Mouse (Mus musculus): ENCODE measurements around the gene 4931428L18Rik. TPM values are rescaled to one million over a fixed set of nuclear protein-coding genes. Genes with fewer than 3 reads are reported as not detected.

The 4931428L18Rik gene
- polyA plus RNA-seq, 1 experiment from 2014 or later = not detected

GRCm38 (mm10) chr1:31072523-31073370, 149.7 kb downstream of the 4931428L18Rik start:
- ATAC-seq (ENCODE audit: low read depth) = peak; percentile 98
- Histone ChIP-seq H3K4me1 (ENCODE audit: control insufficient read depth, low read depth, low read length) (no peaks in the 10 kb centered on the region), H3K4me3 (ENCODE audit: low read depth, low read length) (no peak overlapping the region), H3K36me3 (ENCODE audit: control insufficient read depth, insufficient read depth) (no peaks in the 10 kb centered on the region), H3K27ac (ENCODE audit: low read length) (peak overlapping the region; percentile 51), H3K9me3 (replicated peaks; ENCODE audit: control insufficient read depth, low read length) (no peaks in the 10 kb centered on the region), H3K27me3 (ENCODE audit: control insufficient read depth, insufficient read depth, low read depth, low read length) (no peaks in the 10 kb centered on the region), H3K9ac (ENCODE audit: low read depth, low read length) (no peak overlapping the region), H3K4me2 (ENCODE audit: low read depth, low read length) (no peak overlapping the region)
- WGBS (ENCODE audit: insufficient replicate concordance) = 48% methylated on average over 6 of the region's 6 CpGs

- 70% methylated on average over 2 of the region's 2 CpGs for WGBS (ENCODE audit: insufficient replicate concordance)
- H3K4me1 ChIP-seq (ENCODE audit: control insufficient read depth, low read depth, low read length) = no peaks in the 10 kb centered on the region
Measured at GRCm38 (mm10) chr1:31071209-31071608, 151.3 kb downstream of the 4931428L18Rik start.

GRCm38 (mm10) chr1:31064817-31065740, 157.4 kb downstream of the 4931428L18Rik start:
- no peaks in the 10 kb centered on the region for H3K9me3 ChIP-seq (replicated peaks; ENCODE audit: control insufficient read depth, low read length)
- H3K36me3 ChIP-seq (ENCODE audit: control insufficient read depth, insufficient read depth) = no peaks in the 10 kb centered on the region
- no peak overlapping the region for H3K27ac ChIP-seq (ENCODE audit: low read length)
- no peak overlapping the region for H3K9ac ChIP-seq (ENCODE audit: low read depth, low read length)
- 68% methylated on average over 12 of the region's 12 CpGs for WGBS (ENCODE audit: insufficient replicate concordance)
- H3K4me2 ChIP-seq (ENCODE audit: low read depth, low read length) = no peak overlapping the region
- no peak for ATAC-seq (ENCODE audit: low read depth)
- H3K4me1 ChIP-seq (ENCODE audit: control insufficient read depth, low read depth, low read length) = no peaks in the 10 kb centered on the region
- H3K4me3 ChIP-seq (ENCODE audit: low read depth, low read length) = no peak overlapping the region
- H3K27me3 ChIP-seq (ENCODE audit: control insufficient read depth, insufficient read depth, low read depth, low read length) = no peaks in the 10 kb centered on the region

More at GRCm38 (mm10) chr1:31071209-31071608, 151.3 kb downstream of the 4931428L18Rik start:
- Histone ChIP-seq H3K4me3 (ENCODE audit: low read depth, low read length) (no peak overlapping the region), H3K9ac (ENCODE audit: low read depth, low read length) (no peak overlapping the region), H3K27me3 (ENCODE audit: control insufficient read depth, insufficient read depth, low read depth, low read length) (no peaks in the 10 kb centered on the region), H3K27ac (ENCODE audit: low read length) (no peak overlapping the region), H3K36me3 (ENCODE audit: control insufficient read depth, insufficient read depth) (no peaks in the 10 kb centered on the region), H3K9me3 (replicated peaks; ENCODE audit: control insufficient read depth, low read length) (no peaks in the 10 kb centered on the region), H3K4me2 (ENCODE audit: low read depth, low read length) (no peak overlapping the region)
- ATAC-seq (ENCODE audit: low read depth) = no peak

GRCm38 (mm10) chr1:31059806-31060205, 162.7 kb downstream of the 4931428L18Rik start:
- Histone ChIP-seq H3K27ac (ENCODE audit: low read length) (no peak overlapping the region), H3K9ac (ENCODE audit: low read depth, low read length) (no peak overlapping the region), H3K4me1 (ENCODE audit: control insufficient read depth, low read depth, low read length) (no peaks in the 10 kb centered on the region), H3K4me2 (ENCODE audit: low read depth, low read length) (no peak overlapping the region), H3K9me3 (replicated peaks; ENCODE audit: control insufficient read depth, low read length) (no peaks in the 10 kb centered on the region), H3K4me3 (ENCODE audit: low read depth, low read length) (no peak overlapping the region), H3K36me3 (ENCODE audit: control insufficient read depth, insufficient read depth) (no peaks in the 10 kb centered on the region), H3K27me3 (ENCODE audit: control insufficient read depth, insufficient read depth, low read depth, low read length) (no peaks in the 10 kb centered on the region)
- WGBS (ENCODE audit: insufficient replicate concordance) = 42% methylated on average over 4 of the region's 4 CpGs
- ATAC-seq (ENCODE audit: low read depth) = no peak

GRCm38 (mm10) chr1:31058861-31059351, 163.6 kb downstream of the 4931428L18Rik start:
- H3K36me3 ChIP-seq (ENCODE audit: control insufficient read depth, insufficient read depth) = no peaks in the 10 kb centered on the region
- no peaks in the 10 kb centered on the region for H3K4me1 ChIP-seq (ENCODE audit: control insufficient read depth, low read depth, low read length)
- H3K9ac ChIP-seq (ENCODE audit: low read depth, low read length) = no peak overlapping the region
- ATAC-seq (ENCODE audit: low read depth) = no peak
- no peaks in the 10 kb centered on the region for H3K9me3 ChIP-seq (replicated peaks; ENCODE audit: control insufficient read depth, low read length)
- WGBS (ENCODE audit: insufficient replicate concordance) = 57% methylated on average over 2 of the region's 2 CpGs
- no peaks in the 10 kb centered on the region for H3K27me3 ChIP-seq (ENCODE audit: control insufficient read depth, insufficient read depth, low read depth, low read length)
- no peak overlapping the region for H3K27ac ChIP-seq (ENCODE audit: low read length)
- H3K4me3 ChIP-seq (ENCODE audit: low read depth, low read length) = no peak overlapping the region
- no peak overlapping the region for H3K4me2 ChIP-seq (ENCODE audit: low read depth, low read length)

- no peaks in the 10 kb centered on the region for H3K36me3 ChIP-seq (ENCODE audit: control insufficient read depth, insufficient read depth)
- H3K27ac ChIP-seq (ENCODE audit: low read length) = no peak overlapping the region
- no peak overlapping the region for H3K9ac ChIP-seq (ENCODE audit: low read depth, low read length)
- no peaks in the 10 kb centered on the region for H3K4me1 ChIP-seq (ENCODE audit: control insufficient read depth, low read depth, low read length)
- no peak overlapping the region for H3K4me2 ChIP-seq (ENCODE audit: low read depth, low read length)
- no peaks in the 10 kb centered on the region for H3K27me3 ChIP-seq (ENCODE audit: control insufficient read depth, insufficient read depth, low read depth, low read length)
- H3K9me3 ChIP-seq (replicated peaks; ENCODE audit: control insufficient read depth, low read length) = no peaks in the 10 kb centered on the region
- ATAC-seq (ENCODE audit: low read depth) = no peak
- no peak overlapping the region for H3K4me3 ChIP-seq (ENCODE audit: low read depth, low read length)
- 23% methylated on average over 3 of the region's 3 CpGs for WGBS (ENCODE audit: insufficient replicate concordance)
Measured at GRCm38 (mm10) chr1:31058196-31058595, 164.3 kb downstream of the 4931428L18Rik start.

- Histone ChIP-seq H3K9ac (ENCODE audit: low read depth, low read length) (no peak overlapping the region), H3K4me1 (ENCODE audit: control insufficient read depth, low read depth, low read length) (no peaks in the 10 kb centered on the region), H3K4me3 (ENCODE audit: low read depth, low read length) (no peak overlapping the region), H3K36me3 (ENCODE audit: control insufficient read depth, insufficient read depth) (no peaks in the 10 kb centered on the region), H3K27ac (ENCODE audit: low read length) (no peak overlapping the region), H3K9me3 (replicated peaks; ENCODE audit: control insufficient read depth, low read length) (no peaks in the 10 kb centered on the region), H3K27me3 (ENCODE audit: control insufficient read depth, insufficient read depth, low read depth, low read length) (no peaks in the 10 kb centered on the region), H3K4me2 (ENCODE audit: low read depth, low read length) (no peak overlapping the region)
- 69% methylated on average over 5 of the region's 5 CpGs for WGBS (ENCODE audit: insufficient replicate concordance)
- no peak for ATAC-seq (ENCODE audit: low read depth)
Measured at GRCm38 (mm10) chr1:31051370-31051921, 171.0 kb downstream of the 4931428L18Rik start.

- Histone ChIP-seq H3K4me1 (ENCODE audit: control insufficient read depth, low read depth, low read length) (no peaks in the 10 kb centered on the region), H3K27me3 (ENCODE audit: control insufficient read depth, insufficient read depth, low read depth, low read length) (no peaks in the 10 kb centered on the region), H3K4me3 (ENCODE audit: low read depth, low read length) (no peak overlapping the region), H3K4me2 (ENCODE audit: low read depth, low read length) (no peak overlapping the region), H3K36me3 (ENCODE audit: control insufficient read depth, insufficient read depth) (no peaks in the 10 kb centered on the region), H3K27ac (ENCODE audit: low read length) (no peak overlapping the region), H3K9ac (ENCODE audit: low read depth, low read length) (no peak overlapping the region), H3K9me3 (replicated peaks; ENCODE audit: control insufficient read depth, low read length) (no peaks in the 10 kb centered on the region)
- no peak for ATAC-seq (ENCODE audit: low read depth)
- 48% methylated on average over 5 of the region's 5 CpGs for WGBS (ENCODE audit: insufficient replicate concordance)
Measured at GRCm38 (mm10) chr1:31049954-31050652, 172.4 kb downstream of the 4931428L18Rik start.

Data from liver, embryonic 16.5 days (tissue).